Mouse (Mus musculus) forebrain, embryonic 13.5 days (tissue): ENCODE measurements at regions not wholly inside any gene's neighbourhood (a gene's known extent, or its start where the extent isn't known, plus 50 kb on each side); places are given as distances from the start of the nearest gene placed in this dataset.

ENCODE experiments used
- ATAC-seq: fragments of 200-750 bp; cut with Nextera tagmentation; 2 replicates; pipeline ENCODE4 v1.8.0; 2017
- H3K27ac ChIP-seq: fragments of 300-500 bp; sonication (generic); 2 replicates; pipeline ENCODE4 v1.5.1; 2015; ENCODE audit warnings: inconsistent platforms, mild to moderate bottlenecking, moderate library complexity
- H3K27me3 ChIP-seq: fragments of 300-500 bp; sonication (generic); 2 replicates; pipeline ENCODE4 v1.6.1; 2015; ENCODE audit warnings: mild to moderate bottlenecking, inconsistent platforms
- H3K36me3 ChIP-seq: fragments of 300-500 bp; sonication (generic); 2 replicates; pipeline ENCODE4 v1.6.1; 2015; ENCODE audit warnings: mild to moderate bottlenecking, inconsistent platforms; ENCODE audit not compliant: poor library complexity, severe bottlenecking
- H3K4me1 ChIP-seq: fragments of 300-500 bp; sonication (generic); 2 replicates; pipeline ENCODE4 v1.6.1; 2015; ENCODE audit warnings: inconsistent platforms
- H3K4me2 ChIP-seq: fragments of 300-500 bp; sonication (generic); 2 replicates; pipeline ENCODE4 v1.6.1; 2015; ENCODE audit warnings: inconsistent platforms, mild to moderate bottlenecking, moderate library complexity
- H3K4me3 ChIP-seq: fragments of 300-500 bp; sonication (generic); 2 replicates; pipeline ENCODE4 v1.5.1; 2015; ENCODE audit warnings: mild to moderate bottlenecking, inconsistent platforms
- H3K9ac ChIP-seq: fragments of 300-500 bp; sonication (generic); 2 replicates; pipeline ENCODE4 v1.6.1; 2015; ENCODE audit warnings: mild to moderate bottlenecking, inconsistent platforms
- H3K9me3 ChIP-seq: fragments of 300-500 bp; sonication (generic); replicated peaks from 2 replicates; pipeline ENCODE4 v1.6.1; 2016; ENCODE audit warnings: inconsistent platforms
- WGBS: fragments of 180-500 bp; shearing (Covaris S2); methylation state at CpG from one replicate; pipeline ENCODE4 v1.1.7; 2015; 5-methylcytosine and 5-hydroxymethylcytosine counted together

DNA sequence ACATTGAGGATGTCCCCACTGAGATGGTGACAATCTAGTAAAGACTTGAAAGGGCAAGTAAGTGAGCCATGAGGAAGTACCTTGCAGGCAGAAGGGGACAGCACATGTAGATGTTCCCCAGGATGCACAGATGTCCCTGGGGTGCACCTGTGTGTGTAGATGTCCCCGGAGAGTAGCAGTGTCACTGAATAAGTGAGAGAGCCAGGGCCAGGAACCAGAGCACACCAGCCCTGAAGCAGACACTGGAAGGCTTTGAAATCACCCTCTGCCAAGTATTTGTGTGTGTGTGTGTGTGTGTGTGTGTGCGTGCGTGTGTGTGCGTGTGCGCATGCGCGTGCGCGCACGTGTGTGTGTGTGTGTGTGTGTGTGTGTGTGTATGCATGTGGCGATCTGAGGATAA is 132.1 kb upstream of the Auts2 start:
- no peaks in the 10 kb centered on the region for H3K9me3 ChIP-seq
- ATAC-seq: no peak
- no peak overlapping the region for H3K4me3 ChIP-seq
- H3K4me1 ChIP-seq: peaks cover 7% of the 10 kb centered on the region; the same call in 1 of the 2 replicates
- H3K36me3 ChIP-seq: no peaks in the 10 kb centered on the region
- H3K4me2 ChIP-seq: no peak overlapping the region
- no peaks in the 10 kb centered on the region for H3K27me3 ChIP-seq
- no peak overlapping the region for H3K27ac ChIP-seq
- H3K9ac ChIP-seq: no peak overlapping the region
- WGBS: 95% methylated on average over 11 of the region's 11 CpGs

DNA sequence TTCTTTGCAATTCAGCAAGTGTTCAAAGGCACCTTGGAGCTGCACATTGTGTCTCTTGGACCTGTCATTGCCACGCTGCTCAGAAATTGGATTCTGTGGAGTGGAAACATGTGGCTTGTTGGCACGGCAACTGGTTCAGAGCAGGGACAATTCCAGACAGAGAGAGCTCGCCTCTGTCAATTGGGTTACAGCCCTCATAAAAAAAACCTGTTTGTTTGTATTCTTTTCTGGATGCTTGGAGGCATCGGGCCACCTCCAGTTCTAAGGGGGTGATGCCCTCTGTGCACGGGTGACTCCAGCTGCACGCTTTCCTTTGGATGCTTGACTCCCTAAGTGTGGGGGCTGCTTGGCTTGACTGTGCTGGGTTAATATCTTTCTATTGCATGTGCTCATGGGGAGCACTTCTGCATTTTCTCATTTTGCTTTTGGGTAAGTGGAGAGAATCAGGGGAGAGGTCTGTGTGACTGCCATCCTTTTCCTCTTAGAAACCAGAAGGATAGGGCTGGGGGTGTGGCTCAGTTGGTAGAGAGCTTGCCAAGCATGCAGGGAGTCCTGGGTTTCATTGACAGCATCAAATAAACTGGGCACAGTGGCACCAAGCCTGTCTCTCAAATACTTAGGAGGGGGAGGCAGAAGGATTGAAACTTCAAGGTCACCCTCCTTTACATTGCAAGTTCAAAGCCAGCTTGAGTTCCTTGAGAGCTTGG is 130.6 kb upstream of the Auts2 start:
- WGBS: 25% methylated on average over 6 of the region's 6 CpGs
- H3K9ac ChIP-seq: no peak overlapping the region

DNA sequence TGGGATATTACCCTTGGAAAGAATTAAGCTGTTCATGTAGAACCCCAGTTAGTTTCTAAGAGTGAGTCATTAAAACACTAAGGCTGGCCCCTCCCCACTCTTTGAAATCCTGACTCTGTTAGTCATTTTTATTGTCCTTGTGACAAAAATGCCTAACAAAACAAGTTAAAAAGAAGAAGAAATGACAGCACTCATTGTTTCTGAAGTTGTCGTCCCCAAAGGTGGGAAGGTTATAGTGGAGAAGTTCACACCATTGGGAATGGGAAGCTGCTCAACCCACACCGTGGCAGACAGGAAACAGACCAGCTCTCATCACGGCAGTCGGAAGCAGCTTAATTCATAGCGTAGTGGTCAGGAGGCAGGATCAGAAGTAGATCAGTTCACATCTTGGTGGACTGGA is 128.4 kb upstream of the Auts2 start:
- H3K9ac ChIP-seq: no peak overlapping the region
- no peaks in the 10 kb centered on the region for H3K27me3 ChIP-seq
- no peaks in the 10 kb centered on the region for H3K36me3 ChIP-seq
- no peak overlapping the region for H3K27ac ChIP-seq
- peaks cover 7% of the 10 kb centered on the region; the same call in 1 of the 2 replicates for H3K4me1 ChIP-seq
- WGBS: 79% methylated on average over 5 of the region's 5 CpGs
- no peak for ATAC-seq
- no peak overlapping the region for H3K4me2 ChIP-seq
- H3K4me3 ChIP-seq: no peak overlapping the region
- H3K9me3 ChIP-seq: no peaks in the 10 kb centered on the region

More for the DNA sequence above, 130.6 kb upstream of the Auts2 start:
- no peaks in the 10 kb centered on the region for H3K36me3 ChIP-seq
- no peaks in the 10 kb centered on the region for H3K9me3 ChIP-seq
- no peak overlapping the region for H3K4me3 ChIP-seq
- H3K4me1 ChIP-seq: peaks cover 7% of the 10 kb centered on the region; the same call in 1 of the 2 replicates
- ATAC-seq: no peak
- H3K27me3 ChIP-seq: no peaks in the 10 kb centered on the region
- H3K27ac ChIP-seq: no peak overlapping the region
- H3K4me2 ChIP-seq: no peak overlapping the region

DNA sequence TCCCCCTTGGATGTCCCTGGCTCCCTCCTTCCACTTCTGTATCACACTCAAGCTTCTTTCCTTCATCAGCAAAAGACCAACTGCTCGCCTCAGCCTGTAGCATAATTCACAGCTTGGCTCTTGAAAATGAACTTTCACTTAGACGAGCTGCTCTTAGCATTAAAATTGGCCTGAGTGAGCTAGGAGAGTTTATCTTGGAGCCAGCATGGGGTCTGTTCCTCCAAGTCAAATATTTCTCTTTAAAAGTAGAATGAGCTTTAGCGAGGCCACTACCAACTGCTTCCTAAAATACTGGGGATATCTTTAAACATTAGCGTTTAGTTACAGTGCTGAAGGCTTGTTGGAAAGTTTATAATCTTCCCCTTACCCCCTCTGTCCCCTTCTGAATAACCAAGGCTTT is 124.2 kb upstream of the Auts2 start:
- Histone ChIP-seq H3K4me1 (no peaks in the 10 kb centered on the region), H3K27ac (no peak overlapping the region), H3K4me3 (no peak overlapping the region), H3K4me2 (no peak overlapping the region), H3K27me3 (no peaks in the 10 kb centered on the region), H3K9ac (no peak overlapping the region), H3K9me3 (no peaks in the 10 kb centered on the region), H3K36me3 (no peaks in the 10 kb centered on the region)
- ATAC-seq: no peak
- WGBS: 53% methylated on average over 4 of the region's 4 CpGs

DNA sequence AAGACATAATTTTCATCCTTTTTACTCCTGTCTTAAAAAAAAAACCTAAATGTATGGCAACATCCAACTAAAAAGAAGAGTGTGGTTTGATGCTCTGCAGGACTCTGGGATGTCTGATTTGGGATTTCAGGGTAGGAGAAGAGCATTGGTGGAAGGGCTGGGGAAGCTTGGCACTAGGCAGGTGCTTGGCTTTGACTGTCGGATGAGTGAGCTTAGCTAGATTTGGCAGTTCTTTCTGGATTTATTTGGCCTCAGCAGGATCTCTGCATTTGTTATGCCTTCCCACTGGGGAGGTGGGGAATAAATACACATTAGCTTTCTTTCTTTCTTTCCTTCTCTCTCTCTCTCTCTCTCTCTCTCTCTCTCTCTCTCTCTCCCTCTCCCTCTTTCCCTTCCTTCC is 118.1 kb upstream of the Auts2 start:
- Histone ChIP-seq H3K4me3 (no peak overlapping the region), H3K4me2 (no peak overlapping the region), H3K27me3 (no peaks in the 10 kb centered on the region), H3K27ac (no peak overlapping the region), H3K36me3 (no peaks in the 10 kb centered on the region), H3K4me1 (no peaks in the 10 kb centered on the region), H3K9me3 (no peaks in the 10 kb centered on the region), H3K9ac (no peak overlapping the region)
- WGBS: 55% methylated on average over 1 of the region's 1 CpGs
- ATAC-seq: no peak

DNA sequence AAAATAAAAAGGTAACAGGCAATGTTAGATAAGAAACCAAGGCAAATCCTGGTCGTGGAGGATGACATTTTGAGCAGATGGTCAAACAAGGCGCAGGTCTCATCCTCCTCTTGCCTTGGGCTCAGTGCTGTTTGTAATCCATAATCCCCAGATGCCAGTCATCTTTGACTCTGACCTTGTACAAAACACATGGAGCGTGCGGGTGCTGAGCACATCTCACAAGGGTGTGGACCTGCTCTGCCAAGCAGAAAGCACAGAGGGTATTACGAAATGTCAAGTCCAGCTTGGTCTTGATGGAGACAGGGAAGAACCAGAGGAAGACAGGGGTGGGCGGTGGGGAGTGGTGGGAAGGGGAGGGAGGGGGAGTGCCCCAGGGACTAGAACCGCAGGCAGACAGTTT is 116.9 kb upstream of the Auts2 start:
- H3K4me3 ChIP-seq: no peak overlapping the region
- no peaks in the 10 kb centered on the region for H3K36me3 ChIP-seq
- no peaks in the 10 kb centered on the region for H3K27me3 ChIP-seq
- no peak overlapping the region for H3K4me2 ChIP-seq
- ATAC-seq: no peak
- H3K9me3 ChIP-seq: no peaks in the 10 kb centered on the region
- no peak overlapping the region for H3K27ac ChIP-seq
- no peaks in the 10 kb centered on the region for H3K4me1 ChIP-seq
- WGBS: 81% methylated on average over 7 of the region's 7 CpGs
- H3K9ac ChIP-seq: no peak overlapping the region

DNA sequence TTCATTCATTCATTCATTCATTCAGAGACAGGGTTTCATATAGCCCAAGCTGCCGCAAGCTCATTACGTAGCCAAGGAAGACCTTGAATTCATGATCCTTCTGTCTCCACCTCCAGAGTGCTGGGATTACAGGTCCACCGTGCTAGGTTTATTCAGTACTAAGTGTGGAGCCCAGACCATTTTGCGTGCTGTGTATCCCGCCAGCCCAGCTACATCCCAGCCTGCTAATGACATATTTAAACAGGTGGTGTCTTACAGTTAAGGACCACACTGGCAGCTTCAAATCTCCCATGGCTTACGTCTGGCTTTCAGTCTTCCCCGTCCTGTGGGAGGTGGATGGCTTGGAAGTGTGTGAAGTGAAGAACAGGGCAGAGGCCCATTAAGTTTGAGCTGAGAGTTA is 111.2 kb upstream of the Auts2 start:
- Histone ChIP-seq H3K27me3 (0 out of 2 replicates have a peak, but pooled peaks cover 3% of the 10 kb centered on the region), H3K27ac (no peak overlapping the region), H3K4me2 (no peak overlapping the region), H3K36me3 (no peaks in the 10 kb centered on the region), H3K9ac (no peak overlapping the region), H3K9me3 (no peaks in the 10 kb centered on the region), H3K4me1 (peaks cover 10% of the 10 kb centered on the region), H3K4me3 (no peak overlapping the region)
- ATAC-seq: no peak
- 89% methylated on average over 7 of the region's 7 CpGs for WGBS

DNA sequence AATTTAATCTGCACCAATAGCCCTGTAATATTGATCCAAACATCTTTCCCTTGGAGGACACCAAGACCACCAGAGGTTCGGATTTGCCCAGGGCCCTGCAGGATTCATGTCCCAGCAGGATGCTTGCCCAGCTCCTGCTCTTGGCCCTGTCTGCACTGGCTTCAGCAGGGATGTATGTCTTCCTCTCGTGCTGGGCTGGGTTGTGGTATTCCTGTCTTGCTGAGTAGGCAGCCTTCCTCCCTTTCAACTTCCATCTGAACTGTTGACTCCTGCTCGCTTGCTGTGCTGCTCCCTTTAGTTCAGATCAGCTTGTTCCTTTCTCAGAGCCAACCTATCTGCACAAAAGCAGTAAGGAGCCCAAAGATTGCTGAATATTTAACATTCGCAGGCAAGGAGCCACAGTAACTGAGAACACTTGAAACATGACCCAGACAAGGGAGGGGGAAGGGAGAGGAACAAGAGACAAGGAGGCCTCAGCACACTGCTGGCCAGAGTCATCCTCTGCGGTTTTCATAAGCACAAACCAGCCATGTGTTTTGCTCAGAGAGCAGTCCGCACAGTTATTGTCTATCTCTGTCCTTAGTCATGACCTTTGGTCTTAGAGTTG is 110.7 kb upstream of the Auts2 start:
- H3K4me3 ChIP-seq: no peak overlapping the region
- no peaks in the 10 kb centered on the region for H3K36me3 ChIP-seq
- 0 out of 2 replicates have a peak, but pooled peaks cover 3% of the 10 kb centered on the region for H3K27me3 ChIP-seq
- 48% methylated on average over 6 of the region's 6 CpGs for WGBS
- ATAC-seq: no peak
- peaks cover 10% of the 10 kb centered on the region for H3K4me1 ChIP-seq
- H3K9ac ChIP-seq: no peak overlapping the region
- H3K4me2 ChIP-seq: no peak overlapping the region
- H3K9me3 ChIP-seq: no peaks in the 10 kb centered on the region
- H3K27ac ChIP-seq: no peak overlapping the region

DNA sequence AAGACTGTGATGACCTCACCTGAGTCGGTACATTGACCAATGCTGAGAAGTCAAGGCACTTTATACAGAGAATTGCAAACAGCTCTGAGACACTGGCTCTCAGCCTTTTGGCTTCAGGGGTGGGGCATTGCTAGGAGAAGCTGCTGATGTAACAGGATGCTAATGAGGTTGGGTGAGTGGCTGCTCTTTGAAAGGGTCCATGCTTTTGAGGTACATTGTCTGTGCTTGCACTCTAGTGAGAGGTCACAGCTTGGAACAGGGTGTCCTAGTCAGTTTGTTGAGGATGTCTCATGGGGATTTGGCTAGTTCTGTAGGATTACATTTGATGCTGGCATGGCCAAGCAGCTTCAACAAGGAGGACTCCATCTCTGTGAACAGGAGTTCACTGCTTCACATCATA is 109.1 kb upstream of the Auts2 start:
- H3K27ac ChIP-seq: no peak overlapping the region
- H3K27me3 ChIP-seq: 0 out of 2 replicates have a peak, but pooled peaks cover 3% of the 10 kb centered on the region
- no peak overlapping the region for H3K4me2 ChIP-seq
- no peaks in the 10 kb centered on the region for H3K9me3 ChIP-seq
- ATAC-seq: no peak
- H3K36me3 ChIP-seq: no peaks in the 10 kb centered on the region
- H3K9ac ChIP-seq: no peak overlapping the region
- H3K4me1 ChIP-seq: peaks cover 10% of the 10 kb centered on the region
- 38% methylated on average over 1 of the region's 1 CpGs for WGBS
- H3K4me3 ChIP-seq: no peak overlapping the region

DNA sequence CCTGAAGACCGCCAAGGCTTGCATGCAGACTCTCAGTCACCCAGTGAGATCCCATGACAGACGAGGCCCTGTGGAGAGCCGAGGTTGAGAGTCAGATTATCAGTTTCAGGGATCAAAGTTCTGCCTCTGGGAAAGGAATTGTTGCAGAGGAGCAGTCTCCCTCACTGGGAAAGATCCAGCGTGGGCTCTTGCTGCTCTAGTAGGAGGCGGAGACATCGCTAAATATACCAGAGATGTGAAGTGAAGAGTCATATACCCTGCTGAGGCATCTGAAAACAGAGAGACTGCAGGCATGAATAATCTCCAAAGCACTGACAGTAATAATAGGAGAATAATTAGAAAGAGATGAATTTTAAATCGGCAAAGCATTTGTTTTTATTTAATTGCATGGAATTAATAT is 106.6 kb upstream of the Auts2 start:
- no peaks in the 10 kb centered on the region for H3K9me3 ChIP-seq

DNA sequence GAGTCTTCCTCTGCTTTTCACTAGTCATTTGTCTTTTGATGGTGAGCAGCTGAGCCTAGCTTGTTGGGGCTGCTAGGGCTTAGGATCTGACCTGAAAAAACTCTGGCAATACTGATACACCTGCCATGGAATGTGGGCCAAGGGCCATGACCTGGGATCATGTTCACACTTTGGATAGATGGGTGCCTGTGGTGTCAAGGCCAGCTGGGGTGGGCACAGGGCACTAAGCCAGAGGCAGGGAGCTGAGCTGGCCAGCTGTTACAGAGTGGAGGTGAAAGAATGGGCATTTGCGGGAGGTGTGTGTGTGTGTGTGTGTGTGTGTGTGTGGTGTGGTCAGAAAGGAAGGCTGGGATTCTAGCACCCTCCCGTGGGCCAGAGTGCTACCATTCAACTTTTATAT is 105.6 kb upstream of the Auts2 start:
- ATAC-seq: no peak
- Histone ChIP-seq H3K4me1 (peaks cover 6% of the 10 kb centered on the region), H3K36me3 (no peaks in the 10 kb centered on the region), H3K9me3 (no peaks in the 10 kb centered on the region), H3K27me3 (0 out of 2 replicates have a peak, but pooled peaks cover 3% of the 10 kb centered on the region), H3K4me3 (no peak overlapping the region), H3K9ac (no peak overlapping the region), H3K4me2 (no peak overlapping the region), H3K27ac (no peak overlapping the region)
- WGBS: 69% methylated on average over 2 of the region's 2 CpGs

More for the DNA sequence above, 106.6 kb upstream of the Auts2 start:
- H3K27me3 ChIP-seq: 0 out of 2 replicates have a peak, but pooled peaks cover 3% of the 10 kb centered on the region
- H3K27ac ChIP-seq: no peak overlapping the region
- H3K4me3 ChIP-seq: no peak overlapping the region
- peaks cover 10% of the 10 kb centered on the region for H3K4me1 ChIP-seq
- no peaks in the 10 kb centered on the region for H3K36me3 ChIP-seq
- no peak for ATAC-seq
- 77% methylated on average over 7 of the region's 7 CpGs for WGBS
- H3K4me2 ChIP-seq: no peak overlapping the region
- no peak overlapping the region for H3K9ac ChIP-seq

DNA sequence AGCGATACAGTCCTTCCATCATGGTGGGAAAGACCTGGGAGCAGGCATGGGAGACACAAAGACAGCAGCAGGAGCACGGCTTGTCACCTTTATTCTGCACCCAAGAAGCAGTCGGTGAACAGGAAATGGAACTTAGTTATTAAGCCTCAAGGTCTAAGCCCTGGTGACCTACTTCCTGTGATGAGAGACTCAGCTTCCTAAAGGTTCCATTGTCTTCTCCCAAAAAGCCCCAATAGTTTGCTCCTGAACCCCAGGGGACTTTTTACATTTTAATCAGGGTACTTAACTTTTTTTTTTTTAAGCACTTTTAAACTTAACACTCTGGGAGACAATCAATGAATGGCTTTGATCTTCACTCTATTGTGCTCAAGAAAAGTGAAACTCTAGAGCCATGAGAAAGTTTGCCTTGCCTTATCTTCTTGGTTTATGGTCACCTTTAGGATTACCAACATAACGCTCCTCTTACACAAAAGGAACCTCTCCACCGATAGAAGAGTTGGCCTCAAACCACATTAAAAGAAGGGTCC is 101.6 kb upstream of the Auts2 start:
- H3K27ac ChIP-seq: no peak overlapping the region
- 0 out of 2 replicates have a peak, but pooled peaks cover 9% of the 10 kb centered on the region for H3K4me1 ChIP-seq
- no peak overlapping the region for H3K4me3 ChIP-seq
- H3K9me3 ChIP-seq: no peaks in the 10 kb centered on the region
- H3K27me3 ChIP-seq: no peaks in the 10 kb centered on the region
- 72% methylated on average over 5 of the region's 5 CpGs for WGBS
- no peak for ATAC-seq
- no peak overlapping the region for H3K4me2 ChIP-seq
- H3K36me3 ChIP-seq: no peaks in the 10 kb centered on the region
- H3K9ac ChIP-seq: no peak overlapping the region
